Mouse (Mus musculus): ENCODE data around the gene Pigk. TPM values are rescaled to one million over a fixed set of nuclear protein-coding genes. Genes with fewer than 3 reads are reported as not detected.
A peak's percentile ranks its signal among the peaks of the same experiment; 100 is the strongest.
"Not testable (repeated sequence)": the region's sequence is repeated elsewhere in the genome, so short reads cannot be mapped to it uniquely, and the experiment has no call there.

Gene Pigk
- polyA plus RNA-seq, 1 experiment from 2014 or later, result 41.0 TPM

DNA sequence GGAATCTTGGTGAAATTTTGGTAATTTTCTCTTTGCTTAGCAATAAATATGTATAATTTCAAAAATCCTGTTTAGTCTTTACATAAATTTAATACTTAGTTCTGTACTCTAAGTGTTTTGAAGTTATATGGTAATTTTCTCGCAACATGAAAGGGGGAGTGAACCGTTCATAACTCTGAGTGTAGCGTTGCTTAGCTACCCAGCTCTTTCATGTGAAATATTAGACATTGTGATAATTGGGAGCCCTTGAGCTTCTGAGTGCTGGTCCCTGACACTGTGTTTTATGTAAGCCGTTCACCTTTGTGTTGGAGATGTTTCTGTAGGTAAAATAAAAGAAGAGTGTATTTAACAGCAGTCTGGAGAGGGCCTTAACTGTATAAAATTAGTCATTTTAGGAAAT is 65.9 kb downstream of the Pigk start:
- no peak for ATAC-seq (ENCODE audit: insufficient read depth, low FRiP score, low read depth)
- WGBS, result 66% methylated on average over 4 of the region's 4 CpGs
- H3K27me3 ChIP-seq (replicated peaks), result no peaks in the 10 kb centered on the region

DNA sequence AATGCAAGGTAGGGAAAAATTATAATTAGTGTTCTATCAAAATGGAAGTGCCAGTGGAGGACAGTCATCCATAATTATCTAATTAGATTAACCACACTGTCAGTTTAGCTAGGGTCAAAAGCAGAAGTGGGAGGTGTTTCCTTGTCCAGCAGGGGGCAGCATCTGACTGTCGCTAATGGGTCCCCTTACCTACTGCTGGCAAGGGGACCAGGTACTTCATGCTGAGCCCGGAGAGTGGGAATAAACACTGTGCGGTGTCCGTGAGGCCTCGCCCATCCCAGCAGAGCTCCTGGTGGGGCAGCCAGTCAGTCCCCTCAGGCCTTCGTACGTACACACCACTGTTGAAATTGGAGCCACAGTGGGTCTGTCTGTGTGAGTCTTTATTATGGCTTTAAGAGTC is 69.9 kb downstream of the Pigk start:
- Histone ChIP-seq H3K9ac (no peak overlapping the region), H3K27ac (no peak overlapping the region), H3K4me2 (no peak overlapping the region), H3K9me3 (no peaks in the 10 kb centered on the region), H3K36me3 (no peaks in the 10 kb centered on the region), H3K27me3 (replicated peaks) (no peaks in the 10 kb centered on the region), H3K4me1 (no peaks in the 10 kb centered on the region), H3K4me3 (replicated peaks) (no peak overlapping the region)
- WGBS, result 15% methylated on average over 7 of the region's 7 CpGs
- peak; percentile 53; the same call in 1 of the 2 replicates for ATAC-seq (ENCODE audit: insufficient read depth, low FRiP score, low read depth)

More for the DNA sequence above, 65.9 kb downstream of the Pigk start:
- no peak overlapping the region for H3K4me3 ChIP-seq (replicated peaks)
- H3K27ac ChIP-seq, result no peak overlapping the region
- no peaks in the 10 kb centered on the region for H3K36me3 ChIP-seq
- no peaks in the 10 kb centered on the region for H3K9me3 ChIP-seq
- no peaks in the 10 kb centered on the region for H3K4me1 ChIP-seq
- no peak overlapping the region for H3K4me2 ChIP-seq
- no peak overlapping the region for H3K9ac ChIP-seq

DNA sequence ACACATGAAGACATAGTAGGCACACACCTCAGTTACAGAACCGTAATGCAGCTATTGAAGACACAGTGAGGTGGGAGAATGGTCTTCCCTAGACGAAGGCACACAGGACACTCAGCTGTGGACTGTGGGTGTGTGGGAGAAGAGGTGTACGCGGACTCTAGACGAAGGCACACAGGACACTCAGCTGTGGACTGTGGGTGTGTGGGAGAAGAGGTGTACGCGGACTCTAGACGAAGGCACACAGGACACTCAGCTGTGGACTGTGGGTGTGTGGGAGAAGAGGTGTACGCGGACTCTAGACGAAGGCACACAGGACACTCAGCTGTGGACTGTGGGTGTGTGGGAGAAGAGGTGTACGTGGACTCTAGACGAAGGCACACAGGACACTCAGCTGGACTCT is 70.5 kb downstream of the Pigk start:
- H3K27ac ChIP-seq; H3K4me3 ChIP-seq (replicated peaks); ATAC-seq (ENCODE audit: insufficient read depth, low FRiP score, low read depth); H3K4me2 ChIP-seq; H3K4me1 ChIP-seq; H3K9me3 ChIP-seq; H3K9ac ChIP-seq; H3K27me3 ChIP-seq (replicated peaks); H3K36me3 ChIP-seq: not testable (repeated sequence)
- 89% methylated on average over 10 of the region's 13 CpGs for WGBS

DNA sequence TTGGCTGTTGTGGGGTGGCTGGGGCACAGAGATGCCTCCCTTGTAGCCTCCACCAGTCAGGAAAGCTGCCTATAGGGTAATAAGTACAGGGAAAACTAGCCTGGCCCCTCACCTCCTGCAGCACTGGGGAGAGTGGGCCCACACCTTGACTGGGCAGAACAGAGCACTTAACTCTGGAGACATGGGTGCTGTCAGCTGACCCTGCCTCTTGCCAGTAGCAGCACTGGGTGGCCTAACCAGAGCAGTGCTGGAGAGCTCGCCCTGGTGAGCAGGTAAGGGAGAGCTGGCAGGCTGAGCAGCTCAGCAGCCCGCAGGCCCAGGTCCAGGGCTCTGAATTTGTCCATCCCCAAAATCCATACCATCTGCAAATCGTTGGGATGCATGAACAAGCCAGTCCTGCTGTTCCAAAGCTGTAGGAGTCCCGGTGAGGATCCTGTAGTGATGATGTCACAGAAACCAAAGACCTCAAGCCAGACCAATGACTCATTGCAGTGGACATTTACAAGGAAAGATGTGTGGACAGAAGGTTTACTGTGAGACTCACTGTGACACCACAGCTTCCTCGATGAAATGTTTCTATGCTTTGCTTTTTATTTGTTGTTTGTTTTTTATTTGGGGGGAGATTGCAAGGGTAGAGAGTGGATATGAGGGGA is 74.5 kb downstream of the Pigk start:
- H3K4me3 ChIP-seq (replicated peaks); ATAC-seq (ENCODE audit: insufficient read depth, low FRiP score, low read depth); H3K36me3 ChIP-seq; H3K4me1 ChIP-seq; H3K9me3 ChIP-seq; H3K27me3 ChIP-seq (replicated peaks); H3K27ac ChIP-seq; H3K9ac ChIP-seq; H3K4me2 ChIP-seq: not testable (repeated sequence)
- WGBS, result 86% methylated on average over 5 of the region's 5 CpGs

DNA sequence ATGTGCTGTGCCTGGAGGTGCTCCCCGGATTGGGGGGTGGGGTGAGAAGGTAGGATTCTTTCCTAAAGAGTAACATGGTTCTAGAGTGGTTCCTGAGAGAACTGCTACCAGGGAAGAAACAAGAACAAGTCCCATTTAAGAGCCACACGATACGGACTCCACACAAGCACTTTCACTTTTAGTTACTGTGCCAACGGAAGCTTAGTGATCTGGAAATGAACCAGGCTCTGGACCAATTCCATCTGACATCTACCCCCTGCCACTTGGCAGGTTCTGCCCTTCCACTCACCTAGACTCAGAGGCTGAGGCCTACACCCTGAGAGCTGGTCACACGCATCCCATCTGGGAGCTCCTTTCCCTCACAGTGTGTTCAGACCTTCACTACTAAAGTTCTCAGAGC is 78.7 kb downstream of the Pigk start:
- no peak overlapping the region for H3K4me3 ChIP-seq (replicated peaks)
- WGBS, result 83% methylated on average over 5 of the region's 5 CpGs
- H3K9ac ChIP-seq, result no peak overlapping the region
- no peak overlapping the region for H3K27ac ChIP-seq
- H3K9me3 ChIP-seq, result no peaks in the 10 kb centered on the region
- no peaks in the 10 kb centered on the region for H3K36me3 ChIP-seq
- H3K27me3 ChIP-seq (replicated peaks), result no peaks in the 10 kb centered on the region
- no peaks in the 10 kb centered on the region for H3K4me1 ChIP-seq
- H3K4me2 ChIP-seq, result no peak overlapping the region
- no peak for ATAC-seq (ENCODE audit: insufficient read depth, low FRiP score, low read depth)

DNA sequence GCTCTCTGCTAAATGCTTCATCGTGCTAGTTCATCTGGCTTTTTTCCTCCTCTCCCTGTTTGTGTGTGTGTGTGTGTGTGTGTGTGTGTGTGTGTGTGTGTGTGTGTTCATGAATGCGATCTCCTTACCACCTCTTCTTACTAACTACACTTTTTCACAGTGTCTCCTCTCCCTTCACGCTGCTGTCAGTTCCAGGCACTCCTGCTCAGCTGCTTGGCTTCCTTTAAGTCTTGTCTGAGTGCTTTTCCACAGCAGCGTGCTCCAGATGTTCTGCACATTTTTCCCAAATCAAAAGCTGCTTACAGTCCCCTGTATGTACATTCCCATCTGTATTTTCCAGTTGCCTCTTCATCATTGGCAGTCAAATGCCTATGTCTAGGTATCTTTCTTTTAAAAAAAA is 79.1 kb downstream of the Pigk start:
- Histone ChIP-seq H3K27ac (no peak overlapping the region), H3K9ac (no peak overlapping the region), H3K4me3 (replicated peaks) (no peak overlapping the region), H3K4me1 (no peaks in the 10 kb centered on the region), H3K27me3 (replicated peaks) (no peaks in the 10 kb centered on the region), H3K9me3 (no peaks in the 10 kb centered on the region), H3K4me2 (no peak overlapping the region), H3K36me3 (no peaks in the 10 kb centered on the region)
- no peak for ATAC-seq (ENCODE audit: insufficient read depth, low FRiP score, low read depth)
- WGBS, result 43% methylated on average over 4 of the region's 4 CpGs

DNA sequence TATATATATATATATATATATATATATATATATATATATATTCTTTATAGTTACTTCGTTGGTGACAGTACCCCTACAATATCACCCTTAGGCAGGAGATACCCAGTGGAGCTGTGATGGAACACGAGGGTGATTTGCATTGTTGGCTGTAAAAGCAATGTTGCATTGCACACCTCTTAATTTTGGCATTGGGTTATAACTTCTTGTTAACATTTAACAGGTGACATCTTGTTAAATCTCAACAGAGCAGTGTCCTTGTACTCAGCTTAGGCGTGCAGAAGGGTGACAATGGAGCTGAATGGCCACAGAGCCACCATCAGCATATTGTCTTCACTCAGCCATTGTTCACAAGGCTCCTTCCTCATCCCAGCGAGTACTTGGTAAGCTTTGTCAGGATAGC is 82.3 kb downstream of the Pigk start:
- H3K4me2 ChIP-seq, result no peak overlapping the region
- WGBS, result 81% methylated on average over 4 of the region's 4 CpGs
- H3K9me3 ChIP-seq, result no peaks in the 10 kb centered on the region
- no peaks in the 10 kb centered on the region for H3K36me3 ChIP-seq
- H3K9ac ChIP-seq, result no peak overlapping the region
- H3K27ac ChIP-seq, result no peak overlapping the region
- no peak overlapping the region for H3K4me3 ChIP-seq (replicated peaks)
- no peaks in the 10 kb centered on the region for H3K4me1 ChIP-seq
- no peaks in the 10 kb centered on the region for H3K27me3 ChIP-seq (replicated peaks)
- no peak for ATAC-seq (ENCODE audit: insufficient read depth, low FRiP score, low read depth)

DNA sequence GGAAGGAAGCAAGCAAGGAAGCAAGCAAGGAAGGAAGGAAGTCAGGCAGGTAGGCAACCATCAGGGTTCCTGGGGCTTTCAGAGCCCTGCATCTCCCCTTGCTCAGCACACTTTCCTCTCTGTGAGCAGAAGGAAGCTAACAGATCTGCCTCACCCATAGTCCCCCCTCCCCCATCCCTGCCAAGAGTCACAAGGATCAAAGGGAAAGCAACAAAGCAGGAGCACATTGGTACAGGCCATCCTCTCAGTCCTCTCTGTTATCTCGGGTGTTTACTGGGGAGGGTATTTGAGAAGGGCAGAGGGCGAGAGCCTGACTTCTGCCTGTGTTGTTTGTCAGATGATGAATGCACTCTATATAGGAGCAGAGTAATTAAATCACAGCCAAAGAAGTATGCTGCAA is 83.5 kb downstream of the Pigk start:
- Histone ChIP-seq H3K4me2 (no peak overlapping the region), H3K9me3 (no peaks in the 10 kb centered on the region), H3K9ac (no peak overlapping the region), H3K4me3 (replicated peaks) (no peak overlapping the region), H3K27me3 (replicated peaks) (no peaks in the 10 kb centered on the region), H3K27ac (no peak overlapping the region), H3K36me3 (no peaks in the 10 kb centered on the region), H3K4me1 (no peaks in the 10 kb centered on the region)
- 21% methylated on average over 2 of the region's 2 CpGs for WGBS
- ATAC-seq (ENCODE audit: insufficient read depth, low FRiP score, low read depth), result no peak

DNA sequence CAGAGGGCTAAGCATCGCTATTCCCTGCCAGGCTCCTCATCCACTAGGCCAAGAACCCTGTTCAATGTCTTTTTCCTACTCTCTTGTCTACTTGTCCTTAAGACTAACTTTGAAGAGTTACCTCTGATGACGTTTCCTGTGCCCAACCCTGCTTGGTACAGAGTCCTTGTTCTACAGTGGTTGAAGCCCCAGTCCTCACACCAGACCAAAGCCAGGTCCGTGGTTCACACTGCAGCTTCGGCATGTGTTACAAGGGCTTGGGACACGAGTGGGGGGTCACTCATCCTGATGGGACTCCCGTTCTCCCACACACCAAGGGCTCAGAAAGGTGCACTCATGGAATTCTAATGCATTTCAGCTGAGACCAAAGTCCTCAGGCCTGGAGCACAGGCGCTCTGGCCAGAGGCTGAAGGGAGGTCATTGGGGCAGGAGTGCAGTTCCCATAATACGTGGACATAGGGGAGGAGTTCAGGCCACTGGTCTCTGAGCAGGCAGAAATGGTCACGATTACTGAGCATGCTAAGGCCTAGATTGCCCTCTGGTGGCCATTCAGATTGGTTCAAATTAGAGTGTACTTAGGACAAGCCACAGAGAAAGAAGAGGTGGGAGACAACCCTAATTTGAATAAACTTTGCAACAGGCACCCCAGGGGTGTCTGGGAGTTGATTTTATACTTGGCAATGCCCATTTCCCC is 86.0 kb downstream of the Pigk start:
- Histone ChIP-seq H3K4me2 (no peak overlapping the region), H3K9me3 (no peaks in the 10 kb centered on the region), H3K27ac (no peak overlapping the region), H3K4me1 (no peaks in the 10 kb centered on the region), H3K9ac (no peak overlapping the region), H3K4me3 (replicated peaks) (no peak overlapping the region), H3K27me3 (replicated peaks) (no peaks in the 10 kb centered on the region), H3K36me3 (no peaks in the 10 kb centered on the region)
- WGBS, result 78% methylated on average over 9 of the region's 9 CpGs
- no peak for ATAC-seq (ENCODE audit: insufficient read depth, low FRiP score, low read depth)

DNA sequence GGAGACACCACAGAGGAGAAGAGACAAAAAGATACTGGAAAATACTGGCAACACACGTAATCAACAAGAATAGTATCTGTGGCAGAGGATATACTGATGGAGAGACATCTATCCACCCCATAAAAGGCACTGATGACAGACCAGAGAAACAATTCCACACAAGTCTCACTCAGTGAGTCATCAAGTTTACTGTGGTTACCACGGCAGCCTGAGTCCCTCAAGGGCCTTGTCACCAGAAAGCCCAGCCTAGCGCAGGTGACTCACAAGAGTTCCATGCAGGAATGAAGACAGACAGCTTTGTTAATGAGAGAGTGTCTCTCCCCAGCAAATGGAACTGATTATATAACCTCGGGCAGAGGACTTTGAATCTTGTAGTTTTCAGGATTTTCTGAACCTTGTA is 100.0 kb downstream of the Pigk start:
- WGBS, result 58% methylated on average over 4 of the region's 4 CpGs
- no peaks in the 10 kb centered on the region for H3K9me3 ChIP-seq
- ATAC-seq (ENCODE audit: insufficient read depth, low FRiP score, low read depth), result no peak
- no peak overlapping the region for H3K4me2 ChIP-seq
- H3K36me3 ChIP-seq, result no peaks in the 10 kb centered on the region
- H3K9ac ChIP-seq, result no peak overlapping the region
- H3K4me3 ChIP-seq (replicated peaks), result no peak overlapping the region
- no peaks in the 10 kb centered on the region for H3K4me1 ChIP-seq
- H3K27me3 ChIP-seq (replicated peaks), result no peaks in the 10 kb centered on the region
- H3K27ac ChIP-seq, result no peak overlapping the region

DNA sequence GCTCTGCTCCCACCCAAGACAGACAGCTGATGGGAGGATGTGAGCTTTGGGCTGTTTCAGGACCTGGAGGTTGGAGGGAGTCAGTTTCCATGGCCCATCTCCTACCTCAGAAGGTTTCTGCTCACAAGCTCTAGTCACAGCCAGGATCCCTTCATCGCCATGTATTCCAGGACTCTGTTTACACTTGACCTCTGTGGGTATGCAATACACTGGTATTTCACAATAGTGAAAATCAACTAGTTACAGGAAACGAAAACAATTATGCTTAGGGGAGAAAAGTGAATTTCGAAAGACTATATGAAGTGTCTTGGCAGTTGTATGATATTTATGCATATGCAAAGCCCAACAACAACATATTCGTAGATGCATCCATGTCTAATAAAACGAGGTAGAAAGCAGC is 101.2 kb downstream of the Pigk start:
- Histone ChIP-seq H3K4me2 (no peak overlapping the region), H3K9ac (no peak overlapping the region), H3K4me3 (replicated peaks) (no peak overlapping the region), H3K27me3 (replicated peaks) (no peaks in the 10 kb centered on the region), H3K9me3 (no peaks in the 10 kb centered on the region), H3K4me1 (no peaks in the 10 kb centered on the region), H3K36me3 (no peaks in the 10 kb centered on the region), H3K27ac (no peak overlapping the region)
- WGBS, result 88% methylated on average over 5 of the region's 5 CpGs
- ATAC-seq (ENCODE audit: insufficient read depth, low FRiP score, low read depth), result no peak

DNA sequence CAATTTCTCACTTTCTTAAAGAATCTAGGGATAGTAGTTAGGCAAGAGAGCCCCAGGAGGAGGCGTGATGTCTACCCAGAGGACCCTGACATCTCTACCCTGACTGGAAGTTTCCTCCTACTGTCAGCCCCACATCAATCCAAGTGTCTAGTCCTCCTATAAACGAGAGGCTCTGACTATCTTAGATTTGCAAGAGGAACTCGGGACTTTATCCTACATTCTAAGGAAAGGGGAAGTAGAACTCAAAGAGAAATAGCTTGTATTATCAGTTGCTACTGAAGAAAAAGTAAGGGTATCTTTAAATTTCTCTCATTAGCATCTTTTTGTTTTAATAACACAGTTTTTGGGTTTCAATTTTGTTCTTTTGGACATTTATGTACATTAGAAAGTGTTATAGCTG is 106.5 kb downstream of the Pigk start:
- H3K27ac ChIP-seq, result no peak overlapping the region
- H3K27me3 ChIP-seq (replicated peaks), result no peaks in the 10 kb centered on the region
- H3K4me3 ChIP-seq (replicated peaks), result no peak overlapping the region
- no peaks in the 10 kb centered on the region for H3K9me3 ChIP-seq
- H3K4me1 ChIP-seq, result no peaks in the 10 kb centered on the region
- ATAC-seq (ENCODE audit: insufficient read depth, low FRiP score, low read depth), result no peak
- 67% methylated on average over 3 of the region's 3 CpGs for WGBS
- no peak overlapping the region for H3K9ac ChIP-seq
- H3K4me2 ChIP-seq, result no peak overlapping the region
- H3K36me3 ChIP-seq, result no peaks in the 10 kb centered on the region

DNA sequence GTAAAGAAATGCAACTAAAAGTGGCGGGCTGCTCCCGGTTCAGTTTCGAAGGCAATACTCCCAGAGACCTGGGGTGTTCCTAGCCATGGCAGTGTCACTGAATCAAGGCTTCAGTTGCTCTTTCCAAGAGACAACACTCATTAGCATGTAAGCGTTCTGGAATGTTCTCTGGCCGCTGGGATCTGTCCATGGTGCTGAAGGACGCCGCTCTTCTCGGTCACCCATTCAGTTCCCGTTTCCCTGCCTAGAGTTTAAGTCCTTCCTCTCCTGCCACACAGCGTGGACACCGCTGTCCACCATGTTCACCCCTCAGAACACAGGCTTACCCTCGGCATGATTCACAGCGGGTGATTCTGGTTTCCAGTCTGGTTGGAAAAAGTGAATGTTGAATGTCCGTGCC is 107.3 kb downstream of the Pigk start:
- ATAC-seq (ENCODE audit: insufficient read depth, low FRiP score, low read depth), result peak; percentile 50; the same call in 1 of the 2 replicates
- 49% methylated on average over 14 of the region's 14 CpGs for WGBS

More for the DNA sequence above, 107.3 kb downstream of the Pigk start:
- no peaks in the 10 kb centered on the region for H3K36me3 ChIP-seq
- no peak overlapping the region for H3K4me2 ChIP-seq
- no peaks in the 10 kb centered on the region for H3K4me1 ChIP-seq
- no peak overlapping the region for H3K27ac ChIP-seq
- H3K4me3 ChIP-seq (replicated peaks), result no peak overlapping the region
- no peaks in the 10 kb centered on the region for H3K9me3 ChIP-seq
- no peak overlapping the region for H3K9ac ChIP-seq
- no peaks in the 10 kb centered on the region for H3K27me3 ChIP-seq (replicated peaks)

Measured in stomach, embryonic 15.5 days (tissue).